Mouse (Mus musculus) liver, adult 2 months (tissue): ENCODE results near the gene Gins1.

ENCODE experiments used
- CTCF ChIP-seq: fragments of 200-500 bp; IDR thresholded peaks from 2 replicates; pipeline ENCODE4 v1.5.1; 2011; ENCODE audit warnings: low read depth, low read length, control low read depth
- POLR2A ChIP-seq: fragments of 200-500 bp; IDR thresholded peaks from 2 replicates; pipeline ENCODE4 v1.6.1; 2011; ENCODE audit warnings: low read length, control low read depth; ENCODE audit not compliant: insufficient read depth; ENCODE audit errors: extremely low read depth

DNA sequence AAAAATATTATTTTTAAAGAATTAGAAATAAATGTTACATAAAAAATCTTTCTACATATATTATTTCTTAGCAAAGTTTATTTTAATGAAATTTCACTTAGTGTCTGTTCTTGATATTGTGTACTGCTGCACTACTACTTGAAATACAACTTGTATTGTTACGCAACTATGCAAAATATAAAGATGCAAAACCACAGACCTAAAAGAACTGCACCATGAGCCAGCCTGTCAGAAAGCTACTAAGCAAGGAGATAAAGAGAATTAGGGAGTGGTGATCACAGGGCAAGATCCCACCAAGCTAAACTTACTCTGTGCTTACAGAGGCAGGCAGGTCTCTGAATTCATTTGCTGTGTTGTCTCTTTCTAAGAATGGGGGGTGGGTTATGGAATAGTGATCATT is 30.0 kb upstream of the Gins1 start:
- TF ChIP-seq CTCF (no peak), POLR2A (no peak)
